Comparison of ENCODE assay signal across 20 mouse cellular contexts in the genomic region with DNA sequence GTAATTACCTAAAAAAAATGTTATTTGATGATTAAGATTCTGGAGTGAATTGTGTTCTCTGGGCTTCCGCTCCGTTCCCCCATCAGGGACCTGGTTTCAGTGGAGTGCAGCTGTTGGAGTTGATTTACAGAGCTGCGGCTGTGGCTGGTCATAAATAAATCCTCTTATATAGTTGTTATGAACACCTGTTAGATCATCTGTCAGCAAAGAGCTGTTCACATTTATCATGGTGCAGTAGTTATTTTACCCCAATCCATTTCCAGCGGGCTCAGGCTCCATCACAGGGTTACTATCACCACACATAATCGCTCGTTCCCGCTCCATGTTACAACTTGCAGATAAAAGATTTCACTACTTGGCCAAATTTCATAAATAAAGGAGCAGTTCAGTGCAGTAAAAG.
DNase-seq lines count a peak whose midpoint lies in the region; ATAC-seq and TF ChIP-seq lines count a peak whose summit lies in the region.
"Had no signal": no experiment of that assay in that cellular context is flagged by ENCODE, and none has a peak within 500 bp of the region (broad histone marks: within the 10 kb centered on the region; RNA-seq: fewer than 3 reads in every experiment).

No protein-coding gene starts in this region.

- TF ChIP-seq POLR2A in limb, embryonic 14.5 days (IDR thresholded peaks at IDR 0.05; ENCODE audit: borderline replicate concordance, extremely low read depth, insufficient read depth, insufficient read length) = no peak

- H3K4me1 ChIP-seq in limb, embryonic 14.5 days (ENCODE audit: control insufficient read depth, insufficient read depth, low read length) = peaks cover 14% of the 10 kb centered on the region

- peak; percentile 58 for DNase-seq in heart, adult 11 months
- no peak for DNase-seq in heart, postnatal 4 days
- peak; percentile 67 for DNase-seq in limb, embryonic 14.5 days (ENCODE audit: low spot score)
- DNase-seq in skeletal muscle tissue, adult 2 months (ENCODE audit: low read depth, low spot score) = peak; percentile 13
- DNase-seq in c-Kit-positive CD71-positive TER-119-positive erythroid progenitor cells, embryonic 14.5 days (ENCODE audit: low spot score) = no peak
- no peak for DNase-seq in right cerebral cortex, adult 2 months (ENCODE audit: low spot score in 2 of 2)
- DNase-seq: adrenal gland, adult 2 months; adrenal gland, postnatal 25 days; cerebellum, adult 2 months; cerebellum, postnatal 14 days; embryo, embryonic 11 days; forebrain, postnatal 0 days; gastrocnemius, postnatal 14 days had no signal

- no peak overlapping the region for H3K9ac ChIP-seq in limb, embryonic 14.5 days (ENCODE audit: low read depth, low read length, severe bottlenecking)
- H3K9ac ChIP-seq: embryonic facial prominence, embryonic 12.5 days; forebrain, embryonic 13.5 days; forebrain, postnatal 0 days; heart, embryonic 12.5 days; hindbrain, embryonic 15.5 days had no signal

- H3ac ChIP-seq in C2C12 (ENCODE audit: control insufficient read depth, insufficient read length, low read depth) = no peak overlapping the region

- no peak overlapping the region for H3K4me2 ChIP-seq in limb, embryonic 14.5 days (replicated peaks; ENCODE audit: low read depth, low read length, severe bottlenecking)
- H3K4me2 ChIP-seq: embryonic facial prominence, embryonic 12.5 days; forebrain, embryonic 13.5 days; heart, embryonic 12.5 days; hindbrain, embryonic 15.5 days had no signal

- H3K9me3 ChIP-seq in limb, embryonic 14.5 days (ENCODE audit: control insufficient read depth, low read length) = no peaks in the 10 kb centered on the region
- H3K9me3 ChIP-seq: embryonic facial prominence, embryonic 12.5 days; forebrain, embryonic 13.5 days; heart, embryonic 12.5 days; hindbrain, embryonic 15.5 days had no signal

- 34% methylated on average over 7 of the region's 7 CpGs for WGBS in limb, embryonic 14.5 days

- no peaks in the 10 kb centered on the region for H3K79me3 ChIP-seq in C2C12 (ENCODE audit: low read depth)

- TF ChIP-seq CTCF in C2C12 (IDR thresholded peaks at IDR 0.05; ENCODE audit: control insufficient read depth, insufficient read depth, insufficient read length) = no peak

- no peaks in the 10 kb centered on the region for H3K27me3 ChIP-seq in C2C12 (ENCODE audit: control insufficient read depth, insufficient read depth, insufficient read length)
- H3K27me3 ChIP-seq in limb, embryonic 14.5 days (ENCODE audit: control insufficient read depth, insufficient read depth, low read length) = 0 out of 2 replicates have a peak, but pooled peaks cover 11% of the 10 kb centered on the region
- H3K27me3 ChIP-seq: CH12.LX, Patski had no signal

- peak; percentile 83 for ATAC-seq in limb, embryonic 14.5 days (ENCODE audit: low FRiP score, low read depth)
- ATAC-seq: forebrain, embryonic 13.5 days; forebrain, postnatal 0 days; Patski had no signal

- H3K27ac ChIP-seq in limb, embryonic 14.5 days (replicated peaks; ENCODE audit: low read depth, low read length) = no peak overlapping the region
- H3K27ac ChIP-seq: embryonic facial prominence, embryonic 12.5 days; forebrain, embryonic 13.5 days; hindbrain, embryonic 15.5 days had no signal

- no peaks in the 10 kb centered on the region for H3K36me3 ChIP-seq in C2C12 (ENCODE audit: control insufficient read depth, insufficient read depth)
- no peaks in the 10 kb centered on the region for H3K36me3 ChIP-seq in limb, embryonic 14.5 days (ENCODE audit: control insufficient read depth, insufficient read depth, low read length)
- H3K36me3 ChIP-seq: embryonic facial prominence, embryonic 12.5 days; heart, embryonic 12.5 days; hindbrain, embryonic 15.5 days had no signal

- no peak overlapping the region for H3K4me3 ChIP-seq in C2C12 (ENCODE audit: insufficient read depth, poor library complexity, severe bottlenecking)
- no peak overlapping the region for H3K4me3 ChIP-seq in limb, embryonic 14.5 days (replicated peaks; ENCODE audit: low read length)
- H3K4me3 ChIP-seq: embryonic facial prominence, embryonic 12.5 days; forebrain, embryonic 13.5 days; heart, embryonic 12.5 days; hindbrain, embryonic 15.5 days had no signal

- no peaks in the 10 kb centered on the region for H3K79me2 ChIP-seq in C2C12 (ENCODE audit: control insufficient read depth, insufficient read depth)

TF ChIP-seq in C2C12, 6 proteins besides CTCF, POLR2A, EP300 and RAD21:
- TF ChIP-seq MYOG (IDR thresholded peaks at IDR 0.05; ENCODE audit: control insufficient read depth, extremely low read depth, insufficient read length) = no peak
- TF ChIP-seq MYOD1 (IDR thresholded peaks at IDR 0.05; ENCODE audit: control insufficient read depth, insufficient read length, low read depth) = peak; percentile 96

Comparison
In these comparisons a context has a peak if more than half of its experiments do, and no peak if none do; other contexts are left out.
1. DNase-seq: peak in heart, adult 11 months (single experiment), limb, embryonic 14.5 days (single experiment) and skeletal muscle tissue, adult 2 months (single experiment); none in heart, postnatal 4 days (single experiment), c-Kit-positive CD71-positive TER-119-positive erythroid progenitor cells, embryonic 14.5 days (single experiment) and right cerebral cortex, adult 2 months (0 of 2).